15 mouse cellular contexts compared by ENCODE assay signal in genomic region chr1:182840011-182840410, GRCm38 (mm10).
DNase-seq lines count a peak whose midpoint lies in the region; ATAC-seq lines count a peak whose summit lies in the region.
"Had no signal": no experiment of that assay in that cellular context is flagged by ENCODE, and none has a peak within 500 bp of the region (broad histone marks: within the 10 kb centered on the region; RNA-seq: fewer than 3 reads in every experiment).

No protein-coding gene starts in this region.

- peak; percentile 11 to 34 for DNase-seq in adrenal gland, adult (ENCODE audit: inconsistent age in 2 of 2, low spot score in 1 of 2)
- DNase-seq in adrenal gland, adult 2 months = no peak
- DNase-seq in midbrain, embryonic 10.5 days (ENCODE audit: low spot score) = no peak
- DNase-seq in midbrain, embryonic 11.5 days (ENCODE audit: low spot score, missing footprints) = no peak
- peak; percentile 39 for DNase-seq in skeletal muscle tissue, adult 2 months (ENCODE audit: low read depth, low spot score)
- DNase-seq in urinary bladder, postnatal 10 days (ENCODE audit: low spot score) = no peak
- no peak for DNase-seq in ovary, postnatal 14 days (ENCODE audit: low spot score)
- DNase-seq: heart, adult 18-20 months; kidney, adult 18-20 months; thymus, postnatal 25 days had no signal

- peak overlapping the region; percentile 19; the same call in 1 of the 2 replicates for H3K27ac ChIP-seq in midbrain, embryonic 10.5 days (replicated peaks)
- no peak overlapping the region for H3K27ac ChIP-seq in midbrain, embryonic 11.5 days (ENCODE audit: low read depth, low read length)
- peak overlapping the region; percentile 64 for H3K27ac ChIP-seq in hindbrain, embryonic 16.5 days (ENCODE audit: low read depth, low read length)
- H3K27ac ChIP-seq: embryonic facial prominence, embryonic 15.5 days; liver, embryonic 15.5 days; macrophage; stomach, embryonic 15.5 days had no signal

- H3K4me1 ChIP-seq in midbrain, embryonic 10.5 days = peaks cover 17% of the 10 kb centered on the region
- H3K4me1 ChIP-seq in midbrain, embryonic 11.5 days (ENCODE audit: control insufficient read depth, insufficient read depth, low read length) = no peaks in the 10 kb centered on the region
- peaks cover 13% of the 10 kb centered on the region for H3K4me1 ChIP-seq in hindbrain, embryonic 16.5 days (ENCODE audit: control insufficient read depth, insufficient read depth, low read depth, low read length)
- H3K4me1 ChIP-seq: liver, embryonic 15.5 days had no signal

- H3K27me3 ChIP-seq in midbrain, embryonic 10.5 days (ENCODE audit: low read depth, poor library complexity, severe bottlenecking) = no peaks in the 10 kb centered on the region
- H3K27me3 ChIP-seq in midbrain, embryonic 11.5 days (ENCODE audit: control insufficient read depth, insufficient read depth, low read length) = no peaks in the 10 kb centered on the region
- H3K27me3 ChIP-seq in hindbrain, embryonic 16.5 days (replicated peaks; ENCODE audit: control insufficient read depth, insufficient read depth, low read length) = no peaks in the 10 kb centered on the region
- H3K27me3 ChIP-seq: embryonic facial prominence, embryonic 15.5 days; liver, embryonic 15.5 days; stomach, embryonic 15.5 days had no signal

- H3K9ac ChIP-seq in midbrain, embryonic 11.5 days (ENCODE audit: low read length) = no peak overlapping the region
- peak overlapping the region; percentile 11; the same call in 1 of the 2 replicates for H3K9ac ChIP-seq in hindbrain, embryonic 16.5 days (ENCODE audit: low read depth, low read length)
- H3K9ac ChIP-seq: embryonic facial prominence, embryonic 15.5 days; liver, embryonic 15.5 days; stomach, embryonic 15.5 days had no signal

- no peak overlapping the region for H3K4me3 ChIP-seq in midbrain, embryonic 10.5 days
- no peak overlapping the region for H3K4me3 ChIP-seq in midbrain, embryonic 11.5 days (ENCODE audit: low read depth, low read length)
- H3K4me3 ChIP-seq in hindbrain, embryonic 16.5 days (ENCODE audit: low read length) = no peak overlapping the region
- H3K4me3 ChIP-seq: embryonic facial prominence, embryonic 15.5 days; liver, embryonic 15.5 days; stomach, embryonic 15.5 days had no signal

- ATAC-seq in midbrain, embryonic 11.5 days (ENCODE audit: low FRiP score) = no peak
- peak; percentile 48; the same call in 1 of the 2 replicates for ATAC-seq in hindbrain, embryonic 16.5 days

- H3K9me3 ChIP-seq in midbrain, embryonic 10.5 days (replicated peaks) = no peaks in the 10 kb centered on the region
- no peaks in the 10 kb centered on the region for H3K9me3 ChIP-seq in midbrain, embryonic 11.5 days (ENCODE audit: control insufficient read depth, low read length)
- no peaks in the 10 kb centered on the region for H3K9me3 ChIP-seq in hindbrain, embryonic 16.5 days (ENCODE audit: control insufficient read depth, low read length)
- H3K9me3 ChIP-seq: embryonic facial prominence, embryonic 15.5 days; liver, embryonic 15.5 days; stomach, embryonic 15.5 days had no signal

- 64% methylated on average over 6 of the region's 6 CpGs for whole genome bisulfite sequencing in midbrain, embryonic 10.5 days
- 53% methylated on average over 6 of the region's 6 CpGs for WGBS in midbrain, embryonic 11.5 days
- WGBS in hindbrain, embryonic 16.5 days = 37% methylated on average over 6 of the region's 6 CpGs

- H3K36me3 ChIP-seq in midbrain, embryonic 10.5 days = no peaks in the 10 kb centered on the region
- no peaks in the 10 kb centered on the region for H3K36me3 ChIP-seq in midbrain, embryonic 11.5 days (ENCODE audit: control insufficient read depth, insufficient read depth, low read length)
- H3K36me3 ChIP-seq in hindbrain, embryonic 16.5 days (ENCODE audit: control insufficient read depth, insufficient read depth, low read length) = no peaks in the 10 kb centered on the region
- H3K36me3 ChIP-seq: embryonic facial prominence, embryonic 15.5 days; liver, embryonic 15.5 days; stomach, embryonic 15.5 days had no signal

- H3K4me2 ChIP-seq in midbrain, embryonic 11.5 days = no peak overlapping the region
- no peak overlapping the region for H3K4me2 ChIP-seq in hindbrain, embryonic 16.5 days (ENCODE audit: low read length)
- H3K4me2 ChIP-seq: embryonic facial prominence, embryonic 15.5 days; liver, embryonic 15.5 days; stomach, embryonic 15.5 days had no signal

Comparison
In these comparisons a context has a peak if more than half of its experiments do, and no peak if none do; other contexts are left out.
1. DNase-seq: peak in adrenal gland, adult (2 of 2) and skeletal muscle tissue, adult 2 months (single experiment); none in adrenal gland, adult 2 months (single experiment), midbrain, embryonic 10.5 days (single experiment), midbrain, embryonic 11.5 days (single experiment), urinary bladder, postnatal 10 days (single experiment) and ovary, postnatal 14 days (single experiment).